ENCODE assay signal across 17 mouse cellular contexts in the genomic region with DNA sequence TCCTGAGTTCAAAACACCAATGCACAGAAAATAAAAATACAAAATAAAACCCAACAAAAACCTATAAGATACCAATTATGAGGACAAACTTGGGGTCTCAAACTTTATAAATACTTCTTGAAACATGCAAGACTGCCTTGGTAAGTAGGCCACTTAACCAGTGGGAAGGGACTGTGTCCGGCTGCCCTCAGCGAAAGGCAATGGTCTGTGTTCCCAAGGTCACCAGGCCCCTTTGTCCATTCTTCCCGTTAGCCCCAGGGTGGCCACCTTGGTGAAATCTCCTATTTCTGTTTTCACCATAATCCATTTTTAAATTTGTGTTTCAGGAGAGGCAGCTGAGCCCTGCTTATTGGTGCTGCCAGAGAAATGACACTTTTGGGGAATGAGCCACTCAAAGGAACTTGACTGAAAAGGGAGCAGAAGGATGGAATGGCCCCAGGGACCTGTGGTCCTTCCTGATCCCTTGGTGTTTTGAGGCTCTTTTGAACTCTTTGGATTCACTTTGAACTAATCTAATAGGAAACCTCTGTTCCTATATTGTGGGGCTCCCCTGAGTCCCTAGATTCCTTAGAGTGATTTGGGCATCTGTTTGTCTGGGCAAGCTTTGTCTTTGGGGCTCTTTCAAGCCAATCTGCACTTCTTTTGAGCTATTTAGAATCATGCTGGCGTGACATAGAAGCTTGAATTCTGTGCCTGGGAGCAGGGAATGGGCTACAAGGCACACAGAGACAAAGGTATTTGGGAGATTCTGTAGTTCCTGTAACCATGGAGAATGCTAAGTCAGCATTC.
A peak's percentile ranks its signal among the peaks of the same experiment; 100 is the strongest.
DNase-seq lines count a peak whose midpoint lies in the region; ATAC-seq lines count a peak whose summit lies in the region.
"Had no signal": no experiment of that assay in that cellular context is flagged by ENCODE, and none has a peak within 500 bp of the region (broad histone marks: within the 10 kb centered on the region; RNA-seq: fewer than 3 reads in every experiment).

No protein-coding gene starts in this region.

- H3K36me3 ChIP-seq in forebrain, embryonic 16.5 days (ENCODE audit: control insufficient read depth, insufficient read depth): no peaks in the 10 kb centered on the region
- H3K36me3 ChIP-seq in midbrain, embryonic 13.5 days: no peaks in the 10 kb centered on the region
- H3K36me3 ChIP-seq: heart, embryonic 15.5 days; kidney, embryonic 15.5 days; limb, embryonic 15.5 days; lung, embryonic 15.5 days had no signal

- 0 out of 2 replicates have a peak overlapping the region, but pooled peaks have one; percentile 23 for H3K27ac ChIP-seq in forebrain, embryonic 16.5 days (ENCODE audit: low read length)
- peak overlapping the region; percentile 68 for H3K27ac ChIP-seq in midbrain, embryonic 13.5 days
- H3K27ac ChIP-seq: heart, embryonic 15.5 days; kidney, embryonic 15.5 days; limb, embryonic 15.5 days; lung, embryonic 15.5 days had no signal

- H3K9me3 ChIP-seq in forebrain, embryonic 16.5 days (ENCODE audit: control insufficient read depth, low read length): no peaks in the 10 kb centered on the region
- H3K9me3 ChIP-seq in midbrain, embryonic 13.5 days: no peaks in the 10 kb centered on the region
- H3K9me3 ChIP-seq: heart, embryonic 15.5 days; kidney, embryonic 15.5 days; limb, embryonic 15.5 days; lung, embryonic 15.5 days had no signal

- 31% methylated on average over 4 of the region's 4 CpGs for WGBS in forebrain, embryonic 16.5 days
- 13% methylated on average over 4 of the region's 4 CpGs for WGBS in midbrain, embryonic 13.5 days

- H3K4me2 ChIP-seq in forebrain, embryonic 16.5 days (ENCODE audit: low read length): no peak overlapping the region
- H3K4me2 ChIP-seq in midbrain, embryonic 13.5 days (replicated peaks): no peak overlapping the region
- H3K4me2 ChIP-seq: heart, embryonic 15.5 days; kidney, embryonic 15.5 days; limb, embryonic 15.5 days; lung, embryonic 15.5 days had no signal

- peak; percentile 68 for ATAC-seq in forebrain, embryonic 16.5 days
- peak; percentile 82 for ATAC-seq in midbrain, embryonic 13.5 days
- ATAC-seq: CD4-positive, CD25-positive, alpha-beta regulatory T cell, adult 4 months; inflammation-experienced regulatory T-cells, adult 6 months had no signal

- peaks cover 7% of the 10 kb centered on the region for H3K4me1 ChIP-seq in forebrain, embryonic 16.5 days (replicated peaks; ENCODE audit: control insufficient read depth, insufficient read depth, low read length)
- H3K4me1 ChIP-seq in midbrain, embryonic 13.5 days (replicated peaks): peaks cover 16% of the 10 kb centered on the region
- H3K4me1 ChIP-seq: kidney, embryonic 15.5 days; lung, embryonic 15.5 days had no signal

- H3K4me3 ChIP-seq in forebrain, embryonic 16.5 days (replicated peaks; ENCODE audit: low read length): no peak overlapping the region
- H3K4me3 ChIP-seq in midbrain, embryonic 13.5 days (replicated peaks): no peak overlapping the region
- H3K4me3 ChIP-seq: heart, embryonic 15.5 days; kidney, embryonic 15.5 days; limb, embryonic 15.5 days; lung, embryonic 15.5 days had no signal

- H3K9ac ChIP-seq in forebrain, embryonic 16.5 days (replicated peaks; ENCODE audit: low read depth, low read length): no peak overlapping the region
- no peak overlapping the region for H3K9ac ChIP-seq in midbrain, embryonic 13.5 days (replicated peaks)
- H3K9ac ChIP-seq: heart, embryonic 15.5 days; kidney, embryonic 15.5 days; limb, embryonic 15.5 days; lung, embryonic 15.5 days had no signal

- DNase-seq in R1 (ENCODE audit: low read depth, low spot score): peak; percentile 56
- DNase-seq in embryo, embryonic 11 days: peak; percentile 49
- DNase-seq in left cerebral cortex, postnatal 14 days (ENCODE audit: low spot score in 2 of 2): no peak
- DNase-seq in adrenal gland, postnatal 4 days (ENCODE audit: low spot score in 2 of 2): no peak
- DNase-seq in heart, postnatal 25 days (ENCODE audit: low spot score): no peak
- DNase-seq in adrenal gland, postnatal 36 days: no peak
- DNase-seq: adrenal gland, adult 2 months; heart, adult 11 months; thymus, postnatal 36 days had no signal

- H3K27me3 ChIP-seq in forebrain, embryonic 16.5 days (replicated peaks; ENCODE audit: control insufficient read depth, insufficient read depth, low read length): no peaks in the 10 kb centered on the region
- H3K27me3 ChIP-seq in midbrain, embryonic 13.5 days: no peaks in the 10 kb centered on the region
- H3K27me3 ChIP-seq: heart, embryonic 15.5 days; kidney, embryonic 15.5 days; limb, embryonic 15.5 days; lung, embryonic 15.5 days had no signal

- intact Hi-C loops in left cerebral cortex, postnatal 14 days (cut with DNase I): loop anchor here (5.0 kb wide), 1 partner anchor 108 kb away; no protein-coding TSS in a partner anchor
- intact Hi-C loops in heart, postnatal 25 days (cut with DNase I): no loop called here

Comparison
In these comparisons a context has a peak if more than half of its experiments do, and no peak if none do; other contexts are left out.
1. DNase-seq: peak in R1 (single experiment) and embryo, embryonic 11 days (single experiment); none in left cerebral cortex, postnatal 14 days (0 of 2), adrenal gland, postnatal 4 days (0 of 2), heart, postnatal 25 days (single experiment) and adrenal gland, postnatal 36 days (0 of 2).